Mouse (Mus musculus) embryonic facial prominence, embryonic 11.5 days (tissue): ENCODE measurements around the gene Ntsr2. TPM values are rescaled to one million over a fixed set of nuclear protein-coding genes. Genes with fewer than 3 reads are reported as not detected.
A peak's percentile ranks its signal among the peaks of the same experiment; 100 is the strongest.

Experiments used
- ATAC-seq: fragments of 200-750 bp; cut with Nextera tagmentation; replicated peaks from 2 replicates; pipeline ENCODE4 v1.8.0; 2017; ENCODE audit warnings: low read depth; ENCODE audit not compliant: insufficient number of reproducible peaks, low FRiP score, low TSS enrichment
- DNase-seq: peaks from one replicate; pipeline ENCODE4 v3.0.0-alpha.2; 2015; ENCODE audit warnings: low spot score
- H3K27ac ChIP-seq: fragments of 300-500 bp; sonication (generic); replicated peaks from 2 replicates; pipeline ENCODE4 v1.5.1; 2014; ENCODE audit warnings: mild to moderate bottlenecking, low read depth, low read length, control low read depth
- H3K27me3 ChIP-seq: fragments of 300-500 bp; sonication (generic); 2 replicates; pipeline ENCODE4 v1.6.1; 2014; ENCODE audit warnings: mild to moderate bottlenecking, low read length, moderate library complexity, mixed read lengths; ENCODE audit not compliant: control insufficient read depth, insufficient read depth
- H3K36me3 ChIP-seq: fragments of 300-500 bp; sonication (generic); replicated peaks from 2 replicates; pipeline ENCODE4 v1.6.1; 2014; ENCODE audit warnings: low read depth, mild to moderate bottlenecking, low read length, moderate library complexity, mixed read lengths; ENCODE audit not compliant: control insufficient read depth, insufficient read depth
- H3K4me1 ChIP-seq: fragments of 300-500 bp; sonication (generic); 2 replicates; pipeline ENCODE4 v1.6.1; 2014; ENCODE audit warnings: low read length, mixed read lengths; ENCODE audit not compliant: control insufficient read depth, insufficient read depth
- H3K4me2 ChIP-seq: fragments of 300-500 bp; sonication (generic); 2 replicates; pipeline ENCODE4 v1.6.1; 2014; ENCODE audit warnings: low read depth, mild to moderate bottlenecking, control low read depth, low read length, moderate library complexity
- H3K4me3 ChIP-seq: fragments of 300-500 bp; sonication (generic); 2 replicates; pipeline ENCODE4 v1.5.1; 2014; ENCODE audit warnings: low read depth, low read length, control low read depth
- H3K9ac ChIP-seq: fragments of 300-500 bp; sonication (generic); replicated peaks from 2 replicates; pipeline ENCODE4 v1.6.1; 2014; ENCODE audit warnings: mild to moderate bottlenecking, control low read depth, low read length
- H3K9me3 ChIP-seq: fragments of 300-500 bp; sonication (generic); replicated peaks from 2 replicates; pipeline ENCODE4 v1.6.1; 2016; ENCODE audit warnings: mild to moderate bottlenecking, low read length, inconsistent platforms, mixed read lengths; ENCODE audit not compliant: control insufficient read depth
- WGBS: fragments of 180-500 bp; shearing (Covaris S2); extraction: QIAGEN DNeasy Blood & Tissue Kit; methylation state at CpG from one replicate; pipeline ENCODE4 v1.1.7; 2014; 5-methylcytosine and 5-hydroxymethylcytosine counted together
- polyA plus RNA-seq: library from polyadenylated mRNA; unstranded; fragments of >200 nt; fragmentation: Nextera tagmentation; extraction: Ambion mirVana; gene quantifications from 2 replicates; pipeline ENCODE4 v1.2.1, GENCODE M21; 2014

Gene Ntsr2
- polyA plus RNA-seq: not detected in 2 replicates

GRCm38 (mm10) chr12:16653332-16654093, at the start of gene Ntsr2:
Gene Ntsr2 (plus strand): TSS chr12:16653382.
- peak; percentile 80 for DNase-seq
- H3K4me1 ChIP-seq: no peaks in the 10 kb centered on the region
- no peaks in the 10 kb centered on the region for H3K9me3 ChIP-seq
- peak within 1 kb of the TSS; percentile 45 for H3K4me2 ChIP-seq
- ATAC-seq: peak; percentile 79
- 9% methylated on average over 49 of the region's 58 CpGs for WGBS
- no peak within 1 kb of the TSS for H3K27ac ChIP-seq
- H3K36me3 ChIP-seq: no peaks in the 10 kb centered on the region
- peaks cover 15% of the 10 kb centered on the region for H3K27me3 ChIP-seq
- no peak within 1 kb of the TSS for H3K9ac ChIP-seq
- peak within 1 kb of the TSS; percentile 10; the same call in 1 of the 2 replicates for H3K4me3 ChIP-seq

DNA sequence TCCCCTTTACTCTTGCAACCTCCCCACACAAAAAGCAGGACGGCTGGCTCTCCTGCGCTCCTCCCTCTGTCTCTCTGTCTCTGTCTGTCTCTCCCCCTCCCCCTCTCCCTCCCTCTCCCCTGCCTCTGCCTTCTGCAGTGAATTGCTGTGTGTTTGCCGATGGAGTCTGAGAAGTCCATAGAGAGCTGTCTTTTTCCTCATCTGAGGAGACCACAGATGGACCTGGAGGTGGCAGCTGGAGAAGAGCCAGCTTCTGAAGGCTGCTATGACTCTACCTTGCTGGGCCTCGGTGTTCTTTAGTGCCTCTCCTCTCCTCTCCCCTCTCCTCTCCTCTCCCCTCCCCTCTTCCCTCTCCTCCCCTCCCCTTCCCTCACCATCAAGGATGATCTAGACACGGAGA, 47.6 kb upstream of the Ntsr2 start:
- WGBS: 77% methylated on average over 5 of the region's 5 CpGs
- DNase-seq (no peak), ATAC-seq (no peak)
- Histone ChIP-seq H3K4me2 (no peak overlapping the region), H3K4me1 (no peaks in the 10 kb centered on the region), H3K27ac (no peak overlapping the region), H3K9ac (no peak overlapping the region), H3K27me3 (no peaks in the 10 kb centered on the region), H3K36me3 (no peaks in the 10 kb centered on the region), H3K9me3 (no peaks in the 10 kb centered on the region), H3K4me3 (no peak overlapping the region)

- no peaks in the 10 kb centered on the region for H3K9me3 ChIP-seq
- DNase-seq (no peak), ATAC-seq (no peak)
- no peak within 1 kb of the TSS for H3K4me3 ChIP-seq
- H3K4me1 ChIP-seq: no peaks in the 10 kb centered on the region
- H3K27me3 ChIP-seq: no peaks in the 10 kb centered on the region
- H3K36me3 ChIP-seq: no peaks in the 10 kb centered on the region
- WGBS: 92% methylated on average over 2 of the region's 2 CpGs
- H3K9ac ChIP-seq: no peak within 1 kb of the TSS
- H3K4me2 ChIP-seq: no peak within 1 kb of the TSS
- no peak within 1 kb of the TSS for H3K27ac ChIP-seq
These were observed 42.2 kb upstream of the Ntsr2 start, which contains the start of gene Lpin1 for GRCm38 (mm10) chr12:16610936-16611335. Gene Lpin1 (minus strand): TSS chr12:16610966.

GRCm38 (mm10) chr12:16614556-16614955, 38.6 kb upstream of the Ntsr2 start:
- Histone ChIP-seq H3K4me3 (no peak overlapping the region), H3K36me3 (no peaks in the 10 kb centered on the region), H3K9me3 (no peaks in the 10 kb centered on the region), H3K27ac (no peak overlapping the region), H3K4me2 (no peak overlapping the region), H3K9ac (no peak overlapping the region), H3K27me3 (no peaks in the 10 kb centered on the region), H3K4me1 (no peaks in the 10 kb centered on the region)
- WGBS: 67% methylated on average over 3 of the region's 3 CpGs
- DNase-seq: no peak
- no peak for ATAC-seq

DNA sequence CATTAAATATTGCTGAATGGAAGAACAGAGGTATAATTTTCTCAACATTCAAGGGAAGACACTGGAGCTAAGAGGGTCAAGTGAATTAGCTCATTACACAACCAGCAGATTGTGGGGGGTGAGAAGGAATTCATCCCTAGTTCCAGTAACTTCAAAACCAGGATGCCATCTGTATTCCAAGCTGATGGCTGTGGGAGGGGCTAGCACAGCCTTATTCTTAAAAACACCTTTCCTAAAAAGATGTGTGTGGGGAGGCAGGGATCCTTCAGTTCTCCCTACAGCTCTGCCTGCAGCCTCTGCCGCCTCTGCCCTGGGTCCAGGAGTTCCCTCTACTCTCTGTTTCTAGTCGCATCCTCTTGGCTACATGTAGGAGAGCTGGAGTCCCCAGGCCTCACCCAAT, 37.4 kb upstream of the Ntsr2 start:
- ATAC-seq (no peak), DNase-seq (no peak)
- Histone ChIP-seq H3K9me3 (no peaks in the 10 kb centered on the region), H3K9ac (no peak overlapping the region), H3K27ac (no peak overlapping the region), H3K4me2 (no peak overlapping the region), H3K4me3 (no peak overlapping the region), H3K4me1 (no peaks in the 10 kb centered on the region), H3K36me3 (no peaks in the 10 kb centered on the region), H3K27me3 (no peaks in the 10 kb centered on the region)
- WGBS: 80% methylated on average over 2 of the region's 2 CpGs

GRCm38 (mm10) chr12:16618512-16619274, 34.5 kb upstream of the Ntsr2 start:
- WGBS: 33% methylated on average over 12 of the region's 12 CpGs
- H3K4me3 ChIP-seq: no peak overlapping the region
- H3K27ac ChIP-seq: no peak overlapping the region
- H3K9me3 ChIP-seq: no peaks in the 10 kb centered on the region
- H3K4me1 ChIP-seq: no peaks in the 10 kb centered on the region
- no peak overlapping the region for H3K9ac ChIP-seq
- no peak overlapping the region for H3K4me2 ChIP-seq
- no peaks in the 10 kb centered on the region for H3K27me3 ChIP-seq
- ATAC-seq (peak; percentile 64; the same call in 1 of the 2 replicates), DNase-seq (peak; percentile 59)
- H3K36me3 ChIP-seq: no peaks in the 10 kb centered on the region

DNA sequence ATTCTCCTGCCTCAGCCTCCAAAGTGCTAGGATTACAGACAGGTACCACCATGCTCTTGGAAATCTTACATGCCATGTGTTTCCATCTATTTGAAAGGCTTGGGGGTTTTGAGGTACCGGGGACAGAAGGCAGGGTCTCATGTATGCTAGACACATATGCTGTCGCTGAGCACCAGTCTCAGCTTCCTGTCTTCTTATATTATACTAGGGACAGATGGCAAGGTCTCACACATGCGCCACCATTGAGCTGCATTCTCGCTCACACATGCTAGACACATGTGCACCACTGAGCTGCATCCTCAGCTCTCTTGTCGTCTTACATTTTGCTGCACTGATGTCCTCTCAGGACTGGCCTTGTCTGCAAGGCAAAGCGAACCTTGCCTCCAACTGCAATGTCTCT, 33.7 kb upstream of the Ntsr2 start:
- no peak overlapping the region for H3K27ac ChIP-seq
- DNase-seq: no peak
- no peak for ATAC-seq

DNA sequence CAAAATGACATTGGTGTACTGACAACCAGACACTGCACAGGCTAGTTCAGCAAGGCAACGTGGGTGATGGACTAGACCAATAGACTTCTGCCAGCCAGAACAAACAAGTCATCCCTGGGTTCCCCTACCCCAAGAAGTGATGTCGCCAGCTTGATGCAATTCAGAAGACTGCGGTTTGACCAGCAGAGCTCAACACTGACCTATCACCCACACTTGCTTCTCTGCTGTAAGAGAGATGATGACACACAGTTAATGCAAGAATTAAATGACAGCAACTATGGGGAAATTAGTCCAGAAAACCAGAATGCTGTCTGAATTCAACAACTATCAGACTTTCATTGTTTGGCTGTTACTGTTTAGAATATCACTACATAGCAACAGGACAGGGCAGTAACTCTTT, 33.0 kb upstream of the Ntsr2 start:
- Histone ChIP-seq H3K36me3 (no peaks in the 10 kb centered on the region), H3K4me3 (no peak overlapping the region)
- 86% methylated on average over 3 of the region's 3 CpGs for WGBS

More for the DNA sequence above, 33.7 kb upstream of the Ntsr2 start:
- WGBS: 80% methylated on average over 6 of the region's 6 CpGs
- Histone ChIP-seq H3K4me1 (no peaks in the 10 kb centered on the region), H3K36me3 (no peaks in the 10 kb centered on the region), H3K4me3 (no peak overlapping the region), H3K4me2 (no peak overlapping the region), H3K9ac (no peak overlapping the region), H3K27me3 (no peaks in the 10 kb centered on the region), H3K9me3 (no peaks in the 10 kb centered on the region)

More for the DNA sequence above, 33.0 kb upstream of the Ntsr2 start:
- Histone ChIP-seq H3K27ac (no peak overlapping the region), H3K4me1 (no peaks in the 10 kb centered on the region), H3K9ac (no peak overlapping the region), H3K27me3 (no peaks in the 10 kb centered on the region), H3K4me2 (no peak overlapping the region), H3K9me3 (no peaks in the 10 kb centered on the region)
- DNase-seq (no peak), ATAC-seq (no peak)
